8 mouse cellular contexts compared by ENCODE assay signal in genomic region chr5:134678031-134678430, GRCm38 (mm10). TPM values are rescaled to one million over a fixed set of nuclear protein-coding genes. Genes with fewer than 3 reads are reported as not detected.
DNase-seq lines count a peak whose midpoint lies in the region; ATAC-seq lines count a peak whose summit lies in the region.
"Had no signal": no experiment of that assay in that cellular context is flagged by ENCODE, and none has a peak within 500 bp of the region (broad histone marks: within the 10 kb centered on the region; RNA-seq: fewer than 3 reads in every experiment).

No protein-coding gene starts in this region.

- peaks cover 8% of the 10 kb centered on the region; the same call in 1 of the 2 replicates for H3K36me3 ChIP-seq in heart, embryonic 10.5 days
- H3K36me3 ChIP-seq in lung, embryonic 15.5 days: no peaks in the 10 kb centered on the region

- peak; percentile 74 for DNase-seq in 416B (ENCODE audit: low read depth)
- peak; percentile 27 for DNase-seq in CD4-positive, CD25-positive, alpha-beta regulatory T cell, adult 2 months (ENCODE audit: low read depth, low spot score)
- no peak for DNase-seq in heart, embryonic 10.5 days (ENCODE audit: low spot score)
- DNase-seq in thymus, postnatal 4 days: peak; percentile 37
- no peak for DNase-seq in c-Kit-positive CD71-positive TER-119-positive erythroid progenitor cells, embryonic 14.5 days (ENCODE audit: low spot score)

- H3K4me2 ChIP-seq in lung, embryonic 15.5 days: no peak overlapping the region
- H3K4me2 ChIP-seq: limb, embryonic 15.5 days had no signal

- H3K4me3 ChIP-seq in heart, embryonic 10.5 days: no peak overlapping the region; the same call in 1 of the 2 replicates
- no peak overlapping the region for H3K4me3 ChIP-seq in lung, embryonic 15.5 days
- H3K4me3 ChIP-seq: limb, embryonic 15.5 days had no signal

- ATAC-seq in lung, embryonic 15.5 days (ENCODE audit: borderline replicate concordance, extremely low read depth, low FRiP score, low TSS enrichment): no peak
- no peak for ATAC-seq in erythroblast, adult 5-6 weeks (replicated peaks; ENCODE audit: low FRiP score, poor library complexity, severe bottlenecking)

- H3K4me1 ChIP-seq in heart, embryonic 10.5 days: peaks cover 67% of the 10 kb centered on the region
- H3K4me1 ChIP-seq in lung, embryonic 15.5 days: peaks cover 43% of the 10 kb centered on the region

- no peak overlapping the region for H3K9ac ChIP-seq in lung, embryonic 15.5 days
- H3K9ac ChIP-seq: limb, embryonic 15.5 days had no signal

- WGBS in heart, embryonic 10.5 days: 77% methylated on average over 3 of the region's 3 CpGs
- 79% methylated on average over 3 of the region's 3 CpGs for WGBS in lung, embryonic 15.5 days

- 0 out of 2 replicates have a peak, but pooled peaks cover 4% of the 10 kb centered on the region for H3K27me3 ChIP-seq in heart, embryonic 10.5 days (ENCODE audit: insufficient read depth, poor library complexity, severe bottlenecking)
- H3K27me3 ChIP-seq in lung, embryonic 15.5 days: no peaks in the 10 kb centered on the region
- H3K27me3 ChIP-seq: limb, embryonic 15.5 days had no signal

- peak overlapping the region; percentile 92 for H3K27ac ChIP-seq in heart, embryonic 10.5 days
- 0 out of 2 replicates have a peak overlapping the region, but pooled peaks have one; percentile 30 for H3K27ac ChIP-seq in lung, embryonic 15.5 days
- H3K27ac ChIP-seq: limb, embryonic 15.5 days had no signal

- no peaks in the 10 kb centered on the region for H3K9me3 ChIP-seq in heart, embryonic 10.5 days
- no peaks in the 10 kb centered on the region for H3K9me3 ChIP-seq in lung, embryonic 15.5 days
- H3K9me3 ChIP-seq: limb, embryonic 15.5 days had no signal

RNA-seq across cellular contexts. Expression of gene Limk1, which starts 10.4 kb away (rescaled TPM):
- 3.7 and 4.7 TPM in 2 replicates for polyA plus RNA-seq in heart, embryonic 10.5 days (2016; fragmentation: Nextera tagmentation; extraction: Ambion mirVana)
- polyA plus RNA-seq in lung, embryonic 15.5 days (2015; fragmentation: Nextera tagmentation; extraction: Ambion mirVana): 7.1 and 8.2 TPM in 2 replicates
- 0.19 and 2.1 TPM in 2 replicates for total RNA-seq in erythroblast, adult 5-6 weeks (2015; ENCODE audit: low replicate concordance)
- 2.1 and 3.6 TPM in 2 replicates for total RNA-seq in erythroblast, adult 5-6 weeks (2017; ENCODE audit: low replicate concordance)

RNA-seq across cellular contexts. Expression of gene Eif4h, which starts 38.7 kb away (rescaled TPM):
- polyA plus RNA-seq in heart, embryonic 10.5 days (2016; fragmentation: Nextera tagmentation; extraction: Ambion mirVana): 435 and 453 TPM in 2 replicates
- 506 and 532 TPM in 2 replicates for polyA plus RNA-seq in lung, embryonic 15.5 days (2015; fragmentation: Nextera tagmentation; extraction: Ambion mirVana)
- 63.7 and 79.4 TPM in 2 replicates for total RNA-seq in erythroblast, adult 5-6 weeks (2015; ENCODE audit: low replicate concordance)
- total RNA-seq in erythroblast, adult 5-6 weeks (2017; ENCODE audit: low replicate concordance): 93.5 and 98.1 TPM in 2 replicates

Comparison
In these comparisons a context has a peak if more than half of its experiments do, and no peak if none do; other contexts are left out.
1. DNase-seq: peak in 416B (single experiment), CD4-positive, CD25-positive, alpha-beta regulatory T cell, adult 2 months (single experiment) and thymus, postnatal 4 days (single experiment); none in heart, embryonic 10.5 days (single experiment) and c-Kit-positive CD71-positive TER-119-positive erythroid progenitor cells, embryonic 14.5 days (single experiment).